Mouse (Mus musculus) cerebellum, adult 2 months (tissue): Measurements from ENCODE around the gene Zfand2a.

Experiments used
- CTCF ChIP-seq: fragments of 200-500 bp; IDR thresholded peaks from 2 replicates; pipeline ENCODE4 v1.5.1; 2011; ENCODE audit warnings: low read depth, mild to moderate bottlenecking, control low read depth, low read length, moderate library complexity, borderline replicate concordance; ENCODE audit not compliant: insufficient read depth
- POLR2A ChIP-seq: fragments of 200-500 bp; IDR thresholded peaks from 2 replicates; pipeline ENCODE4 v1.6.1; 2011; ENCODE audit warnings: low read length, control low read depth, borderline replicate concordance; ENCODE audit not compliant: insufficient read depth

DNA sequence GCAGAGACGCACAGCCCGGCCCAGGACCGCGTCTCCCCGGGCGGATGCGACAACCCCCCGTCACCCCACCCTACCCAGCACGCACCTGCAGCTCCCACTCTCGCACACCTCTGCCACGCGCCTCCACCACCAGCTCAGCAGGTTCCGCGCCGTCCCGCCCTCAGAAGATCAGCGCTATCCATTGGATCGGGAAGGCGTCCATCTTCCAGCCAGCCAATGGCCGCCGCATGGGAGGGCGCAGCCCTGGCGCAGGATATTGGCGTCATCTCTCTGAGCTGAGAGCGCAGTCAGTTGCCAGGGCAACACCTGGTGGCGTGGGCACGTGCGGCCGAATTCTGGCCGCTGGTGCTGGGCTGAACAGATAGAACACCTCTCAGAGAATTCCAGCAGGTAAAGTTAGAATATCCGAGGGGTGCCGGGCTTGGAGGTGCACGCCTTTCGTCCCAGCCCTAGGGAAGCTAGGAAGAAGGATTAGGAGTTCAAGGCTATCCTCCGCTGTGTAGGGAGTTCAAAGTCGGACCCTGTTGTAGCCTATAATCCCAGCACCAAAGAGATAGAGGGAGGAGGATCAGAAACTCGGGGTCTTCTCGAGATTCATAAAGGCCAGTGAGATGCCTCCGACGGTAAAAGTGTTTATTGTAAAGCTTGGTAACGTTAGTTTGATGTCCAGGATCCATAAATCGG lies 23.8 kb downstream of the Zfand2a start, which contains the start of gene 3110082I17Rik:
- TF ChIP-seq CTCF (no peak), POLR2A (peak; percentile 69)
